Mouse (Mus musculus): ENCODE measurements at regions not wholly inside any gene's neighbourhood (a gene's known extent, or its start where the extent isn't known, plus 50 kb on each side); places are given as distances from the start of the nearest gene placed in this dataset.

DNA sequence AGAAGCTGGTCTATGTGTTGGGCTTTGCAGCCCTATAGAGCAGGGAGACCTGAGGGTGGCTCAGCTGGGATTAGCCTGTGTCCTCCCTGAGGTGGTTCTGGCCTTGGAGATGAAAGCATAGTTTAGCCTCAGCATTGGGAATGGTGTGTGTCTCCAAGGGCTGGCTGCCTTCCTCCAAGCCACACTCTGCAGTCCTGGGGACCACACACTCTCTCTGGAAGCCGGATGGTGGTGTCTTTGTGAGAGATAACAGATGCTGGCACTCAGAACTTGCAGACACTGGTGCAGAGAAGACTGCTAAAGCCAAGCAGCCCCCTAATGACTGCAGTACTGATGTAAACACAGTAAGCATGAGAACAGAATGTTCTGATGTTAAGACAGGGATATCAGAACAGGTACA is 243.2 kb downstream of the Zfp326 start:
- Histone ChIP-seq H3K27ac (no peak overlapping the region), H3K4me2 (ENCODE audit: low read depth, low read length) (no peak overlapping the region), H3K9ac (replicated peaks; ENCODE audit: low read length) (no peak overlapping the region), H3K9me3 (ENCODE audit: low read length) (no peaks in the 10 kb centered on the region), H3K36me3 (ENCODE audit: insufficient read depth, low read length) (no peaks in the 10 kb centered on the region), H3K27me3 (ENCODE audit: insufficient read depth, low read length) (no peaks in the 10 kb centered on the region), H3K4me3 (ENCODE audit: low read length) (no peak overlapping the region), H3K4me1 (ENCODE audit: insufficient read depth, low read length) (no peaks in the 10 kb centered on the region)
- TF ChIP-seq CTCF (IDR thresholded peaks at IDR 0.05; ENCODE audit: low read depth) = no peak
- no peak for ATAC-seq
- WGBS = 71% methylated on average over 1 of the region's 1 CpGs
- DNase-seq (ENCODE audit: low spot score) = no peak

DNA sequence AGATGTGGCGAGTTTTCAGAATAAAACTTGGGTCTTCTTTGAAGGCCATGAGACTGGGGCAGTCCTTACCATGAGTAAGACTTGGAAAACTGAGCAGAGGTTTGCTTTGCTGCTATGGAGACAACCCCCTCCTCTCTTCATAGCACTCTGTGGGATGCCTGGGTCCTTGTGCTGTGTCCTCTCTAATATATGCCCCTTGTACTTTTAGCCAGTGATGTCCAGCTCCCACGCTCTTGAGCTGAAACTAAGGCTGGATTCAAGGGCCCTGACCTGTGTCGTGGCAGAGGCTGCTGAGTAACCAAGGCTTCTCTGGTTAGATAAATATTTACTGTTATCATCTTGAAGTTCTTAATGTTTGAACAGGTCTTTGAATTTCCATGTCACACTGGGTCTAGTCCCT is 236.8 kb downstream of the Zfp326 start:
- Histone ChIP-seq H3K9me3 (ENCODE audit: low read length) (no peaks in the 10 kb centered on the region), H3K4me1 (ENCODE audit: insufficient read depth, low read length) (no peaks in the 10 kb centered on the region), H3K27me3 (ENCODE audit: insufficient read depth, low read length) (no peaks in the 10 kb centered on the region), H3K27ac (no peak overlapping the region), H3K9ac (replicated peaks; ENCODE audit: low read length) (no peak overlapping the region), H3K36me3 (ENCODE audit: insufficient read depth, low read length) (no peaks in the 10 kb centered on the region), H3K4me2 (ENCODE audit: low read depth, low read length) (no peak overlapping the region), H3K4me3 (ENCODE audit: low read length) (no peak overlapping the region)
- no peak for DNase-seq (ENCODE audit: low spot score)
- no peak for ATAC-seq
- 88% methylated on average over 3 of the region's 3 CpGs for WGBS
- no peak for TF ChIP-seq CTCF (IDR thresholded peaks at IDR 0.05; ENCODE audit: low read depth)

DNA sequence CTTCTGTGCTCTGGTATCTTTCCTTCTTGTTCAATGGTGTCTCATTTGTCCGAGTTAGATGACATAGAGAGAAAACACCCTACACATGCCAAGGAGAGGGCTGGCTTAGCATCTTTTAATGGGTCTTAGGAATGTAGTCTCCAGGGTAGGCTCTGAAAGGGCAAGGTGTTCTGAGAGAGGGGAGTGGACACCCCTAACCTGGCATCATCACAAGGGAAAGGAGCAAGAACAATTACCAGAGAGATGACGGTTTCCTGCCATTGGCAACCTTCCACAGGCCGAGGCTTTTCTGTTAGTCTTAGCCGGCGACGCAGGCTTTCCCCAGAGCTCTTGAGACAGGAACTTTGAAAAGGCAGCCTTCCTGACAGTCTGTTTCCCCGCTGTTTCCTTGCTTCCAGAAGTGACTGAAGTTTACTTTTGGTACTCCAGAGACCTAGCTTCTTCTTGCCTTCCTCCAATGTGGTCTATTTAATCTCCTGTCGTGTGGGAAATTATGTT is 232.2 kb downstream of the Zfp326 start:
- no peak overlapping the region for H3K27ac ChIP-seq
- no peaks in the 10 kb centered on the region for H3K9me3 ChIP-seq (ENCODE audit: low read length)
- no peak for TF ChIP-seq CTCF (IDR thresholded peaks at IDR 0.05; ENCODE audit: low read depth)
- DNase-seq (ENCODE audit: low spot score) (no peak), ATAC-seq (no peak)
- no peaks in the 10 kb centered on the region for H3K4me1 ChIP-seq (ENCODE audit: insufficient read depth, low read length)
- WGBS = 54% methylated on average over 8 of the region's 8 CpGs
- H3K27me3 ChIP-seq (ENCODE audit: insufficient read depth, low read length) = no peaks in the 10 kb centered on the region
- no peak overlapping the region for H3K4me2 ChIP-seq (ENCODE audit: low read depth, low read length)
- H3K36me3 ChIP-seq (ENCODE audit: insufficient read depth, low read length) = no peaks in the 10 kb centered on the region
- H3K9ac ChIP-seq (replicated peaks; ENCODE audit: low read length) = no peak overlapping the region
- H3K4me3 ChIP-seq (ENCODE audit: low read length) = no peak overlapping the region

DNA sequence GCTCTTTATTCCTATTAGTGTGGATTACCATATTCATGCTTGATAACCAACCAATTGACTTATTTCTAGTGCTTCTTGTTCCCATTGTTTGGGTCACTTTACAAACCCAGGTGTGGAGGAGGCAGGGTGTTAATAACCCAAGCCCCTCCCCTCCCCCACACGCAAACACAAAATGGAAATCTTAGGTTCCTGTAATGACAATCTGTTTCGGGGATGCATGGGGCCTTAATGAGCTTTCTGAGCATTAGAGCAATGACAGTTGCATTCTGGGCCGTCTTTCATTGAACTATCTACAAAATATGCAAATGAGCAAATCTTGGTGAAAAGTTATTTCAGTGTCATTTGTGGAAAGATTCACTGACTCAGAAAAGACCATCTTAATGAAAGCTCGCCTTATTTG is 225.9 kb downstream of the Zfp326 start:
- Histone ChIP-seq H3K4me1 (ENCODE audit: insufficient read depth, low read length) (no peaks in the 10 kb centered on the region), H3K36me3 (ENCODE audit: insufficient read depth, low read length) (no peaks in the 10 kb centered on the region), H3K4me3 (ENCODE audit: low read length) (no peak overlapping the region), H3K4me2 (ENCODE audit: low read depth, low read length) (no peak overlapping the region), H3K27me3 (ENCODE audit: insufficient read depth, low read length) (no peaks in the 10 kb centered on the region), H3K27ac (no peak overlapping the region), H3K9me3 (ENCODE audit: low read length) (no peaks in the 10 kb centered on the region), H3K9ac (replicated peaks; ENCODE audit: low read length) (no peak overlapping the region)
- TF ChIP-seq CTCF (IDR thresholded peaks at IDR 0.05; ENCODE audit: low read depth) = no peak
- no peak for ATAC-seq
- DNase-seq (ENCODE audit: low spot score) = peak; percentile 25
- WGBS = 71% methylated on average over 4 of the region's 4 CpGs

DNA sequence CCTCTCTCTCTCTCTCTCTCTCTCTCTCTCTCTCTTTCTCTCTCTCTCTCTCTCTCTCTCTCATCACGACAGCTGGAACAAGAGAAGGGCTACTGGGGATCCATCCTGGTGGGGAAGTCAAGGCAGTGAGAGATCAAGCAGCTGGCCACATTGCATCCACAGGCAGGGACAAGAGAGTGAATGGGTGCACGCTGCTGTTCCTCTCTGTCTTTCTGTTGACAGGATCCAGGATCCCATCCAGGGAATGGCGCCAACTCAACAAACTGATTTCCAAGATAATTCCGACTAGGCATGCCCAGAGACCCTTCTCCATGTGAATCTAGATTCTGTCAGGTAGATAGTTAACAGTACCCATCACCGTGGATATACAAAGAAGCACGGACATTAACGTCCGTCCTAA is 222.5 kb downstream of the Zfp326 start:
- Histone ChIP-seq H3K9me3 (ENCODE audit: low read length) (no peaks in the 10 kb centered on the region), H3K27me3 (ENCODE audit: insufficient read depth, low read length) (no peaks in the 10 kb centered on the region), H3K36me3 (ENCODE audit: insufficient read depth, low read length) (no peaks in the 10 kb centered on the region), H3K4me2 (ENCODE audit: low read depth, low read length) (no peak overlapping the region), H3K9ac (replicated peaks; ENCODE audit: low read length) (no peak overlapping the region), H3K4me3 (ENCODE audit: low read length) (no peak overlapping the region), H3K4me1 (ENCODE audit: insufficient read depth, low read length) (no peaks in the 10 kb centered on the region), H3K27ac (no peak overlapping the region)
- peak; percentile 15 for DNase-seq (ENCODE audit: low spot score)
- no peak for TF ChIP-seq CTCF (IDR thresholded peaks at IDR 0.05; ENCODE audit: low read depth)
- WGBS = 63% methylated on average over 8 of the region's 8 CpGs
- no peak for ATAC-seq

GRCm38 (mm10) chr5:106089332-106089731 is 213.0 kb downstream of the Zfp326 start:
- Histone ChIP-seq H3K4me2 (ENCODE audit: low read depth, low read length) (no peak overlapping the region), H3K9me3 (ENCODE audit: low read length) (0 out of 2 replicates have a peak, but pooled peaks cover 4% of the 10 kb centered on the region), H3K36me3 (ENCODE audit: insufficient read depth, low read length) (no peaks in the 10 kb centered on the region), H3K9ac (replicated peaks; ENCODE audit: low read length) (no peak overlapping the region), H3K4me1 (ENCODE audit: insufficient read depth, low read length) (no peaks in the 10 kb centered on the region), H3K27me3 (ENCODE audit: insufficient read depth, low read length) (no peaks in the 10 kb centered on the region), H3K4me3 (ENCODE audit: low read length) (no peak overlapping the region), H3K27ac (no peak overlapping the region)
- DNase-seq (ENCODE audit: low spot score) (peak; percentile 10), ATAC-seq (no peak)
- no peak for TF ChIP-seq CTCF (IDR thresholded peaks at IDR 0.05; ENCODE audit: low read depth)
- 43% methylated on average over 7 of the region's 7 CpGs for WGBS

DNA sequence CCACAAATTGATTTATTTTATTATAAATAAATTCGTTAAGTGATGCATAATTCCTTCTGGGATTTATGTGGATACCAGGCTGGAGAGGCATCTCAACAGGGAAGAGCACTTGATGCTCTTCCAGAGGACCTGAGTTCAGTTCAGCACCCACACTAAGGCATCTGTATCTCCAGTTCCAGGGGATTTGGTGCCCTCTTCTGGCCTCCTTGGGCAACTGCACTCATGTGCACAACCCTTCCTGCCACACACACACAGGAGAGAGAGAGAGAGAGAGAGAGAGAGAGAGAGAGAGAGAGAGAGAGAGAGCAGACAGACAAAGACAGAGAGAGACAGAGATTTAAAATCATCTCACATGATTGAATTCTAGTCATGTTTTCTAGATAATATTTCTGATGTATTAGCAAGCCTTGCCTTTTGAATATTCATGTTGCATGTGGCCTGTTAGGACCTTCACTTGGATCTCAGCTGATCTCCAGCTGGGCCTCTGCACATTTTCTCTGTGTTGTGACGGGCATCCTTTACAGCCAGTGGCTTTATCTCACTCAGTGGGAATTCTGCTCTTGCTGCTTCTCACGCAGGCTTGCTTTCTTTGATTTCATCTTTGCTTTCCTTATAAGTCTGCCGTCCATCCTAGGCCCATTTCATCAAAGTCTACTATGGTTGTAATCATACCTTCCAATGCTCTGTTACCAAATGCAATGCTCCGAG is 212.3 kb downstream of the Zfp326 start:
- no peak overlapping the region for H3K4me2 ChIP-seq (ENCODE audit: low read depth, low read length)
- peak; percentile 21; the same call in 1 of the 2 replicates for TF ChIP-seq CTCF (IDR thresholded peaks at IDR 0.05; ENCODE audit: low read depth)
- no peak overlapping the region for H3K4me3 ChIP-seq (ENCODE audit: low read length)
- ATAC-seq = no peak
- DNase-seq (ENCODE audit: low spot score) = no peak
- H3K4me1 ChIP-seq (ENCODE audit: insufficient read depth, low read length) = no peaks in the 10 kb centered on the region
- H3K9me3 ChIP-seq (ENCODE audit: low read length) = 0 out of 2 replicates have a peak, but pooled peaks cover 4% of the 10 kb centered on the region
- H3K9ac ChIP-seq (replicated peaks; ENCODE audit: low read length) = no peak overlapping the region
- H3K27ac ChIP-seq = no peak overlapping the region
- 52% methylated on average over 5 of the region's 5 CpGs for WGBS
- no peaks in the 10 kb centered on the region for H3K36me3 ChIP-seq (ENCODE audit: insufficient read depth, low read length)
- H3K27me3 ChIP-seq (ENCODE audit: insufficient read depth, low read length) = no peaks in the 10 kb centered on the region
